Mouse (Mus musculus) left cerebral cortex, adult 18-20 months (tissue): ENCODE data around the gene Kank1. TPM values are rescaled to one million over a fixed set of nuclear protein-coding genes. Genes with fewer than 3 reads are reported as not detected.

Experiments used
- DNase-seq, 2 experiments: peaks; one replicate each; pipeline ENCODE4 v3.0.0; 2021 to 2022; ENCODE audit warnings: low spot score in 2 of 2, mixed read lengths in 1 of 2
- long read RNA-seq, 2 experiments: library from polyadenylated mRNA; stranded (forward); transcript quantifications; one replicate each; pipeline ENCODE4 v2.0.0; 2021
- total RNA-seq, 2 experiments: library from RNA; stranded (reverse); gene quantifications; 2 replicates each; pipeline ENCODE4 v1.2.3; 2021

Gene Kank1
- 10 to 100 TPM; 13.4 to 13.6 TPM for total RNA-seq
- long read RNA-seq, experiment 1, partial matches to known transcripts: 9 of 15 reads
- long read RNA-seq, experiment 1, other reads (novel, unspliced or antisense): 6 of 15 reads
- long read RNA-seq, experiment 2, partial matches to known transcripts: 1 of 4 reads
- long read RNA-seq, experiment 2, other reads (novel, unspliced or antisense): 3 of 4 reads

GRCm38 (mm10) chr19:25236596-25237491 lies at the start of gene Kank1:
Gene Kank1, plus strand, starts transcription at chr19:25236975.
- DNase-seq: peak; percentile 34 to 65

GRCm38 (mm10) chr19:25187681-25188080 lies 49.1 kb upstream of the Kank1 start:
- peak; percentile 6 to 12 for DNase-seq

- DNase-seq: no peak
Measured at GRCm38 (mm10) chr19:25193751-25194150, 43.0 kb upstream of the Kank1 start.

- DNase-seq: no peak
Measured at GRCm38 (mm10) chr19:25200081-25200860, 36.5 kb upstream of the Kank1 start.

GRCm38 (mm10) chr19:25203077-25203476 lies 33.7 kb upstream of the Kank1 start:
- DNase-seq: no peak

GRCm38 (mm10) chr19:25206969-25207368 lies 29.8 kb upstream of the Kank1 start:
- DNase-seq: no peak

GRCm38 (mm10) chr19:25207731-25208361 lies 28.9 kb upstream of the Kank1 start:
- no peak for DNase-seq

- no peak for DNase-seq
Measured at GRCm38 (mm10) chr19:25208596-25209110, 28.1 kb upstream of the Kank1 start.

GRCm38 (mm10) chr19:25220611-25221010 lies 16.2 kb upstream of the Kank1 start:
- no peak for DNase-seq

- DNase-seq: no peak
Measured at GRCm38 (mm10) chr19:25221964-25222640, 14.7 kb upstream of the Kank1 start.

- DNase-seq: no peak
Measured at GRCm38 (mm10) chr19:25230058-25230974, 6.5 kb upstream of the Kank1 start.

GRCm38 (mm10) chr19:25230975-25231334 lies 5.8 kb upstream of the Kank1 start:
- no peak for DNase-seq

- DNase-seq: no peak
Measured at GRCm38 (mm10) chr19:25232032-25232431, 4.7 kb upstream of the Kank1 start.

GRCm38 (mm10) chr19:25237492-25238040 lies 791 bp downstream of the Kank1 start:
- DNase-seq: peak; percentile 13 to 16

GRCm38 (mm10) chr19:25238121-25238520 lies 1.3 kb downstream of the Kank1 start:
- no peak for DNase-seq

GRCm38 (mm10) chr19:25243566-25243965 lies 6.8 kb downstream of the Kank1 start:
- DNase-seq: no peak

- no peak for DNase-seq
Measured at GRCm38 (mm10) chr19:25246062-25246461, 9.3 kb downstream of the Kank1 start.

GRCm38 (mm10) chr19:25247858-25248552 lies 11.2 kb downstream of the Kank1 start:
- DNase-seq: no peak
